Mouse (Mus musculus) CD8-positive naive resting alpha-beta T cell, adult 2 months (primary cell): ENCODE data around the gene 2010111I01Rik.
"Not testable (repeated sequence)": the region's sequence is repeated elsewhere in the genome, so short reads cannot be mapped to it uniquely, and the experiment has no call there.

Source experiments
- DNase-seq, 2 experiments: peaks; one replicate each; pipeline ENCODE4 v3.0.0; 2022; ENCODE audit warnings: low read depth in 2 of 2, low spot score in 2 of 2

The 2010111I01Rik gene

DNA sequence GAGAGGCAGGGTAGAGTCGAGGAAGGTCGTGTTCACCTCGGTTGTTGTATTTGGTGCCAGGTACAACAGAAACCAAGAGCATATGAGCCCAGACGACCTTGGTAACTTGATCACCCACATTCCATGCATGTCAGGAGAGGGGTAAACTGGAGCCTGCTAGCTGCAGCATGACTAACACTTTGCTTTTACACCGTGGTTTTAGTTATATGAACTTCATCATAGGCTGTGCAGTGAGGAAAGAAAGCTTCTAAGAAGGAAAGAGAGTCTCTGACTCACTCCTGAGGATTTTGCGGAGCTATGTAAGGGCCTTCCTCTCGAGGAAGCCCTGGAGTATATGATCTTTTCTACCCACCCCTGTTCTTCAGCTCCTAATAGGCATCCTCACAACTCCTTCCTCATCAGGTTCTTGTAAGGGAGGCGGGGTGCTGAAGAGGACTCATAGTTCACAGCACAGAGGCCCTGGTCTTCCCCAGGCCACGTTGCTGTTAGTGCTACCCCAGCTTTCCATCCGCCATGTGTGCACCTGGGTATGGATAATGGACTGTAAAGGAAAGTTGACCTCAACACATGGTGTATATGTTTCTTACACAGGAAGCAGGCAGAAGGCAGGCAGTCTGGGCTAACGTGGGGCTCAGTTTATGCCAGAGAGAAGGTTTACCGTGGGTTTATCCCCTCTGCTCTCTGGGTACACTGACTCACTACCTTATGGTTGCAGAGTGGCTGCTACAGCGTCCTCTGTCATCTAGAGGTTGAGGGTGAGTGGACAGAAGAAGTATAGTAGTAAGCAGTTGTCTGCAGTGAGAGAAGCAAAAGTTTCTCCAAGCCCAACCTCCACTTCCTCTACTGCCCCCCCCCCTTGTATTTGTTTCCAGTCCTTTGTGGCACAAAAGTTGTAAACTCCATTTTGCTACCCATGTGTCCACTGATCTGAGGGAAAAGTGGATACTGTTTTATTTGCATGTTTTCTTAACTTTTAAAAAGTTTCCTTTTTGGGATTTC lies 222.8 kb downstream of the 2010111I01Rik start:
- DNase-seq: no peak

DNA sequence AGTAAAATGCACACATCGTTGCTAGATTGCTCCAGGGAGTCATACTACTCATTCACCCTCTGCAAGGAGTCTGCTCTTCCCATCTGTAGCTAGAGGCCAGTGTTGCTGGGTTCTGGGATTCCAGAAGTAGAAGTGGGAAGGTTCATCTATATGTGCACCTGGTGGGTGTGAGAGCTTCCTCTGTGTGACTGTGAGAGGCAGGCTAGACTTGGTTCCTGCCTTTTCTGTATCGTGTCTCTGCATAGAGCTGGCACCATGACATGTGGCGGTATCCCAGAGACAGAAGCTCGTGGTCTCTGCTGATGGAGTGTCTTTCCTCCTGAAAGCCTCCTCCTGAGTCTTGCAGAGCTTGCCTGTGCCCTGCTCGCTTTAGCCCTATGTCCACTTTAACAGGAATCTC lies 223.6 kb downstream of the 2010111I01Rik start:
- DNase-seq: no peak

DNA sequence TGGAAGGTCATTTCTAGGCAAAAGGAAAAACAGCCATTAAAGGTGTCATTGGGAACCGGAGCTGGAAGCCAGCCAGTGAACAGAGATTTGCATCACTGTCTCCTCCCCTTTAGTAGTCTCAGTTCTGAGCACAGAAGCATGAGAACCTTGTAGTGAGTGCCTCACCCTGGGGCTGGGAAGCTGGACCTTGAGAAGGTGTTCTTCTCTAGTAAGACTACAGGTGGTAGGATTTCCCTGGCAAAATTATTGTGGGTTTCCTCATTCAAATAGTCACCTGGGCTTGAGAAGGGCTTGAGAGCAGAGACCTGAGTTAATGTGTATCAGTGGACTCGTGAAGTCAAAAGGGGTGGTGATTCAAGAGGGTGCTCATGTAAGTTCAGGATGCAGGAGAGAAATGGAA lies 224.1 kb downstream of the 2010111I01Rik start:
- no peak for DNase-seq

DNA sequence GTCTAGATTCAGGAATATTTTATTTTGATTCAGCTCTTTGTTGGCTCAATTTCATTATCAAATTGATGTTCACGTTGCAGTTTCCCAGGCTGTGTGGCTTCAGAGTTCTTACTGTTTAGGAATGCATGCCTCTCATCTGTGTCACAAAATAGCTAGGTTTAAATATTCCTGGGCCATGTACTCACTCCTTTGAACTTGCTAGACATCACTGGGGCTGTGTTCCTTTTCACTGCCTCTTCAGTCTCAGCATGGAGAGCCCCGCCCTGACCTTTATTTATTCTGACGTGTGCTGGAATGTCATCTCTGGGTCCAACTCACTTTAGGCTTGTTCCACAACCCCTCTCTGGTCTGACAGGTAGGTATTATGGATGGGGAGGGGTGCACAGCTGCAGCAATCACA lies 228.7 kb downstream of the 2010111I01Rik start:
- DNase-seq: no peak

DNA sequence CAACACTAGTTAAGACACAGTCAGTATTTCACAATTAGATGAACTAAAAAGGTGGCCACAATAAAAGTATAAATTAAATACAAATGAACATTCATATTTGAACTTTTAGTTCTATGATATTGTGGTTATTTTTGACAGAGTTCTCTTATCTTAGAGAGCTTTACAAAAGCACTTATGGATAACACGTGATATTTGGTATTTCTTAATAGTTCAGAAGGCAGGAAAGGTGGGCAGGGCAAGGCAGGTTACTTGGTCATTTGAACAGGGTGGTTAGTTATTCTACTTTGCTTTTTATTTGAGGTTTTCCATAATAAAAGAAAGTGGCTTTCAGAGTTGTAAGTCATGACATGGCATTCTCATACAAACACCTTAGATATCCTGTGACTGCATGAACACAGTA lies 233.3 kb downstream of the 2010111I01Rik start:
- DNase-seq: no peak

DNA sequence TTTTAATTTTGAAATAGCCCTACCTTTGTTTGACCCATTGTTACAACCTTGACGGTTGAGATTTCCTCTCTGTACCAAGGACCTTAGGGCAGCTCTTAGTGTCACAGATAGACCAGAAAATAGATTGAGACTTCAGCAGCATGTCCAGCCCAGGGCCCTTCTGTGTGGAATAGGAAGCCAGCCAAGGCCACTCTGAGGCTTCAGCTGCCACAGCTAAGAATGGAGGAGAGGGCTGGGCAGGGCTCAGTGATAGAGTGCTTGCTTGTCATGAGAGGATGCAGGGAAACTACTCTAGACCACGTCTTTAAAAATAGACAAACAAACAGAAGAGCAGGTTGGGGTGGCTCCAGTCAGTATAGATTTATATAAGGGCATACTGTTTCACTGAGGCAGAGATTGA lies 234.9 kb downstream of the 2010111I01Rik start:
- DNase-seq: no peak

DNA sequence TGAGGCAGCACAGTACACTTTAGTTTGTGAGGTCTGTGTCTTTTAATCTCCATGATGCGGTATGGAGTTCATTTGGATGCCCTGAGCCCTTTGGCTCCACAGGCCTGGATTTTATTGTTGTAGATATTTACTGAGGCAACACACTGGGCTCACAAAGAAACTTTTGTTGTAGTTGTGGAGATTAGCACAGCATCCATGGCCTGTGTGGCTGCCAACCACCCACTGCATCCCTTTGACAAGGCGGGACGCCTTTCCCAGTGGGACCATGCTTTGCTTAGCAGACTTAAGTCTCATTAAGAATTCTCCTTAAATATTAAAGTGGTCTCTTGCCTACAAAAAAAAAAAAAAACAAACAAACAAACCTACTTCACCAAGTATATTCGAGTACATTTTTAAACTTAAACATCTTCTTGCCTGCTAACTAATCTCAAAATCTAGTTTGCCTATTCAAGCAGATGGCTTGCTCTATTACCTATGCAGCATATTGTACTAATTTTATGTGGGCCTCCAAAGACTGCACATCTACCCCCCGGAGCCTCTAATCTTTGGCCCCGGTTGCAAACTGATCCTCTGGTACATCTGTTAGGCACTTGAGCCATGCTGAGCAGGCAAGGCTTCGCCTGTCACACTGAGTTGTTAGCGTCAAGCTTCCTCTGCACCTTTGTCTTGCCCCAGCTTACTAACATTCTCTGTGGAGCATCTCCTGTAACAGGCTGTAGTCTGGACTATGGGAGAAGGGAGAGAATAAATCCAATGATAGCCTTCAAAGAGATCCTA lies 239.0 kb downstream of the 2010111I01Rik start:
- DNase-seq: no peak

DNA sequence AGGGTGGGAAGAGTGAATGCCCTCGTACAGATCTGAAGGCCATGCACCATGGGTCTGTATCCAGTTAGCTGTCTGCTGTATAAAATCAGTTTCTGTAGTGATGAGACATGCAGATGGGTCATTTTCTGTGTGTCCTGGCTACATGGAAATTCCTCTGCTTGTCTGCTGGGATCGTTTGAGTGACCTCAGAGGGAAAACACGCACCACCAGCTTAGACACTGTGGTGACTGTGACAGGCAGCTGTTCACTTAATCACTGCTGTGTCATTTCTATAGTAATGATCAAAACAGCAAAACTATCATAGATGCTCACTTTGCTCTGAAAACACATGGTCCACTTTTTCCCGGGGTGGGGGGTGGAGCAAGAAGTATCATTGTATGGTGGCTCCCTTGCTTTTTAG lies 241.1 kb downstream of the 2010111I01Rik start:
- no peak for DNase-seq

DNA sequence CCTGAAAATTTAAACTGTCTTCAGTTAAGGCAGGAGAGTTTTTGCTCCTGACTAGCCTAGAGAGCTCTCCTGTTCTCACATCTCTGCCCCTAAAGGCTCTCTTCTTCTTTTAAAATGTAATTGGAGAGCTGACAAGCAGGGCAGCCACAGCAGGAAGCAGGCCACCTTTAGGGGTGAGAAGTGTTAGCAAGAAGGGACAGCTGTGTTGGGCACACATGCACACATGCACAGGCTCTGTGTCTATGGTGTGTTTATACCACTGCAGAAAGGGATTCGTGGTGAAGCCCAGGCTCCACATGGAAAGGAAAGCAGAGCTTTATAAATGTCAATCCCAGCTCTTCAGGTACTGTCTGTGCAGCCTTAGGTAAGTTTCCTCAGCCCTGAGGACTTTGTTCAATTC lies 241.7 kb downstream of the 2010111I01Rik start:
- no peak for DNase-seq

DNA sequence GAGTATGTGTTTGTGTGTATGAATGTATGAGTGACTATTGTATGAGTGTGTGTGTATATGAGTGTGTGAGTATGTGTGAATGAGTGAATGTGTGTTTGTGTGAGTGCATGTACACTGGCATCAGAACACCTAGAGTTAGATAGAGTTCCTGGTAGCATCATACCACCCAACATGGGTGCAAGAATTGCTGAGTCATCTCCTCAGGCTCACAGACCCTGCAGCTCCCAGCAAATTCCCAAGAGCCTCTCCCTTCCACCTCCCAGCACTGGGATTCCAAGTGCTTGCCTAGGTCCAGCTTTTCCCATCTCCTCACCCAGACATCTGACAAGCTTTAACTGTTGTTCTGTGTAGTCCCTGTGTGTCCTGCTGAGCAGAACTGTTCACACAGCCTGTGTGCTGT lies 251.8 kb downstream of the 2010111I01Rik start:
- DNase-seq: no peak

DNA sequence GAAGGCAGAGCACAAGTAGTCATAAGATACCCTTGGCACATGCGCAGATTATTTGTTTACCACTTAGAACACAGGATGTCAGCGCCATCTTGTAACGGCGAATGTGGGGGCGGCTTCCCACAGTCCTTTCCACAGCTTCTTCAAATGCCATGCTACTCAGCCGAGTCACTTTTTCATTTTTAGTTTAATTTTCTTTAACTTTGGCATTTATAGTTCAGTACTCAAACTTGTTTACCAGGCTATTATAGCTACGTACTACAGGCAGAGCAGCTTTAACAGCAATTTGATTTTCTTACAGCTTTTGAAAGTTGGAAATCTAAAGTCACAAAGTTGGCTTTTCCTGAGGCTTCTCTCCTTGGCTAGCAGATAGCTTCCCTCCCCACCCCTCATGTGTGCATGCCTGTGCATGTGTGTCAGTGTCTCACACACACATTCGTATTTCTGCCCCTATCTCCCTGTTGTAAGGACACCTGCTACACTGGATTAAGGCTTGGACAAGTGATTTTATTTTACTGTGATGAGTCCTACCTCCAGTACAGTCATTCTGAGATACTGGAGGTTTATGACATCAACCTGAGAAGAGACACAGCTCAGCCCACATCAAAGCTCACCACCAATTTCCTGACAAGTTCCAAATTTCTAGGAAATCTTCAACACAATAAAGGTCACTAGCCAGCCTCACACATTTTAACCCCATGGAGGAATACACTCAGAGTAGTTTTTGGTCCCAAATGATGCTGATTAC lies 258.5 kb downstream of the 2010111I01Rik start:
- DNase-seq: peak; percentile 43 to 54

DNA sequence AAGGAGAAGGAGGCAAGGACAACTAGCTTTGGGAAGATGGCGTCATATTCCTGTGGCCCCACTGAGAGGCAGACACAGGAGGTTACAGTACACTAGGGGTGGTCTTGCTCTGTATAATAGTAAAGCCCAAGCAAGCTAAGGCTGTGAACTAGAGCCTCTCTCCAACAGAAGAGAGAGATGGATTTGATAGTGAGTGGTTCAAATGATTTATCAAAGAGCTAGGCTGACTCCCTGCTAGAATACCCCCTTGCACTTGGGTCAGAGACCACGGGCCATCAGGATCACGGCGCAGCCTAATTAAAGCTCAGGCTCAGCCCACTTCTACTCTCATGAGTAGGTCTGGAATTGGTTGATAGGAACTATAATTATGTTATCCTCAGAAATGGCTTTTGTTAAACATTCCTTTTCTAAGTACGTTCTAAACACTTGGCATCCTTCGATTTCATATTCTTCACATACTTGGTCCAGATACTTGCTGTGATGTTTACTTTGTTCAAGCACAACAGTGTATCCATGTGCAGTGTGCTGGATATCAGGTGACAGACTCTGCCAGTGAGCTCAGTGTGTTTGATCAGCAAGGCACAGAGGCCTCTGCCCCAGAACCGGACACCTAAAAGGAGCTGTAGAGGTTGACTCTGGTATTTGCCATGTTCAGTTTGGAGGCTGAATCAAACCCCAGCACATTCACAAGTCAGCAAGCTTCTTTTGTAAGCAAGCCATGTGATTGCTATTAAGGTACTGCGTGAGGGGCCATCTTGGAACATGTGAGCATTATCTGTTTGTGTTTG lies 261.3 kb downstream of the 2010111I01Rik start:
- no peak for DNase-seq

DNA sequence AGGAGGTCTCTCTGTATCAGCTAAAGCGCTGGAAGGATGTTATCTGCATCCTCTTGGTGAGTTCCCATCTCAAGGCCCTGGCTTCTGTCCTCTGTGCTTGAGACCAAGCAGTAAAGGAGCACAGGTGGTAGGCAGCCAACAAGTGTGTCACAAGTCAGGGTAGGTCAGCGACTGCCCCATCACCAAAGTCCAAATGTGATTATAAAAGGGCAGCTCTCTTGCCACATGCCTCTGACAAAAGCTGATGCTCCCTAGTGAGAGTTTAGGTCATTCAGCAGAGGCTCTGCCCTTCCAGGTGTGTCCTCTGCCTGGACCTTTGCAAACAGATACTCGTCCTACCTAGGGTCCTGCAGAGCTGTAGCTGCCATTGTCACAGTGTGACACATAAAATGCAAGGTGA lies 263.1 kb downstream of the 2010111I01Rik start:
- DNase-seq: no peak

DNA sequence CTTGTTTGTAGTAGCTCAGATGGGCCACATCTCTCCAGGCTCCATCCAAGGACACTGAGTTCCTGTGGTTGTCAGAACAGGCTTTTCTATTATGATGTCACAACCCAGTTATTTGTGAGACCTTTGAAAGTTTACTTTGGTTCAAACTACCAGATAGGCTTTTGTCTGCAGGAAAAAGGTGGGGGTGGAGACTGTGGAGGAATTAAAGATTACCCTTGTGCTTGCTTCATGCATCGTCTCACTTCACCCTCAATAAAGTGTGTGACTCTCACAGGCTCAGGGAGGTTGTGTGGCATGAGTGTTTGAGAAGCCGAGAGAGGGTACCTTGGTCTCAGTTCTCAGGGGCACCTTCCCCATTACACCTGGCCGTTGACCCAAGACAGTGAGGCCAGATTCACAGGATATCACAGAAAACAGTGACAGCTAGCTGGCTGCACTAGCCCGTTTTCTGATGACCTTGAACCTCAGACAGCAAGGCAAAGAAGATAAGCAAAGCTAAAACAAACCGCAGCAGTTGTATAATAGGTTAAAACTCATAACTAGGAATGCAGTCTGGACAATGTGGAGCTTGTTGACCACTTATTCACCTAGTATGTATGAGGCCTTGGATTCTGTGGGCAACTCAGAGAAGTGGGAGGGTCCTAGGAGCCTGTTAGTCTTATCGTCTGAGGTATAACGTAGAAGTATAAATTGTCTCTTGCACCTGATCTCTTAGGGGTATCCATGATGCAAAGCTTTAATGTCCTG lies 266.4 kb downstream of the 2010111I01Rik start:
- DNase-seq: no peak

DNA sequence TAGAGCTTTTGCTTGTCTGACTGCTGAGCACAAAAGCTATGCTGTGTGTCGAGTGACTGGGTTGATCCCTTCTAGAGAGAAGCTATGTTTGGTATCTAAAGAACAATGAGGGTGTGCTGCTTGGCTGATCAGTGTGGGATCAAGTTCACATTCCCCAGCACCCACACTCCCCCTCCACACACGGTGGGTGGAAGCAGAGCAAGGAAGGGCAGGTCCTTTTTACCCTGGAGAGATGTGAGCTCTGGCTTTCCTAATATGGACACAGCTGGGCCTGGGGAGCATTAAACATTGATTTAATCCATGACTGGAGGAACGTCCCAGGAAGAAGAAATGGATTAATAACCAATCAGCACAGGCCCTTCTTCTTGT lies 267.0 kb downstream of the 2010111I01Rik start:
- DNase-seq: no peak

DNA sequence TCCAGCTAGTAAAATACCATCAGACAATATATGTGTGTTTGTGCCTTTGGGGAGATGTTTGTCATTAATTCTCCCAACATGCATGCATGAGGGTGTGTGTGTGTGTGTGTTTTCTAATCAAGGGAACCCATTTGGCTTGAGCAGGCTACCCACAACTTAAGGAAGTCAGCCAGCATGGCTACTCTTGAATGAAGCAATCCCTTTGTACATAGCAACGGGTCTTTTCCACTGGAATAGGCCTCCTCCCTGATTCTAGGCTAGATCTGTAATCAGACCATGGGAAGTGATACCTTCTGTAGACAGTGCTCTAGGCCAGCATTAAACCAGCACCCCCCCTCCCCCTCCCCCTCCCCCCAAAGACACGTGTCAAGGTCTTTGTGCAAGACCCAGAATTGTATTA lies 267.9 kb downstream of the 2010111I01Rik start:
- no peak for DNase-seq

DNA sequence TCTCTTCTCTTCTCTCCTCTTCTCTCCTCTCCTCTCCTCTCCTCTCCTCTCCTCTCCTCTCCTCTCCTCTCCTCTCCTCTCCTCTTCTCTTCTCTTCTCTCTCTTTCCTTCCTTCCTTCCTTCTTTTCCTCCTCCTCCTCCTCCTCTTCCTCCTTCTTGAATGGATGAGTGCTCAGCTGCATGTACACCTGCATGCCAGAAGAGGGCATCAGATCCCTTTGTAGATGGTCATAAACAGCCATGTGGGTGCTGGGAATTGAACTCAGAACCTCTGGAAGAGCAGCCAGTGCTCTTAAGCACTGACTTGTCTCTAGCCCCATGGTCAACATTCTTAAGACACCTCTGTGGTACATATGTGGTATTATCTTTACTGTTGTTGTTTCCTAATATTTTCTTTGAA lies 269.8 kb downstream of the 2010111I01Rik start:
- DNase-seq: not testable (repeated sequence)

DNA sequence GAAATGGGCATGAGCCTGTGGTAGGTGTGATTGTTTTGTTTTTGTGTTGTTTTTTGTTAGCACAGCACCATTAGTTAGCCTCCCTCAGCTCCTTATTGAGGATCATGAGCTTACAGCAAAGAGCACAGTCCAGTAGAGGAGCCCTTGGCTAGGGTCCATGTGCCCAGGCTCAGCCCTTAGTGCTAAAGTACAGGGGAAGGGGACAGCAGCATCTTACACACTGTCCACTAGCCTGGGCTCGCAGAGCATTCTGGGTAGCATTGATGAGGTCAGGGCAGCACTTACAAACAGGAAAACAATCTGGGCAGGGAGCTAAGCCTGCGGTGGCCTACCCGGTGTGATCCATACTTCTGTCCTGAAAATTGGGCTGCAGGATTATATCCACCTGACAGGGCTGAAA lies 270.9 kb downstream of the 2010111I01Rik start:
- DNase-seq: no peak

DNA sequence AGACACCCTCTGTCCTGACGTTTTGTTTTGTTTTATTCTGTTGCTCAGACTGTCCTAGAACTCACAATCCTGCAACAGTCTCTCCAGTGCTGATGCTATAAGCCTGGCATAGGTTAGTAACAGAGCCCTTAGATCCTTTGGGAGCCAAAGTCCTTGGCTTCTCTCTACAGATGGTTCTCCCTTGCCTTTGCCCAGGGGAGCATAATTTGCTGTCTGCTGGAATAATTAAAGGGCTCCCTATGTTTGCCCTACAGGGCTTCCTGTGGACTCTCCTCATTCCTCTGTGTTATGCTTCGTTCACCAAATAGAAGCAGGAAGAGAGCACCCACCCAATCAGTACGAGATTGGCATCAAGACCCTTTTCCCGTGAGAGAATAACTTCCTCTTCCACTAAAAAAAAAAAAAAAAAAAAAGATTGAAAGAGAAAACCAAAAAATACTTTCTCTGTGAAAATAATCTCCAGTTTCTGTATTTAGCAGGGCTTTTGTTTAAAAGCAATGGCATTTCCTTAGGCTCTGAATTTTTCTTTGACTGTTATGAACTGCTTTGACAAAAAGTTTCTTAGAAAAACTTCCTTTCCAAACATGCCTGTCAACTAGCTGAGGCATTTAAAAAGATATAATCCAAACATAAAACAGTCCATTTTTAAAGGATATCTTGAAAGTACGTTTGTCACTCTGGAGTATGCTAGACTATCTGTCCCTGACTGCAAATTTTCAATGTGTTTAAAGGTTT lies 271.6 kb downstream of the 2010111I01Rik start:
- DNase-seq: no peak
